Mouse (Mus musculus) cerebellum, postnatal 4 days (tissue): ENCODE results near the gene Plcb1.
A peak's percentile ranks its signal among the peaks of the same experiment; 100 is the strongest.

Source experiments
- DNase-seq, 2 experiments: peaks; one replicate each; pipeline ENCODE4 v3.0.0; 2022; ENCODE audit warnings: low spot score in 2 of 2, mixed read lengths in 1 of 2

Plcb1 gene

GRCm38 (mm10) chr2:134785970-134786855 lies at the start of gene Plcb1:
Gene Plcb1, plus strand, starts transcription at chr2:134786067.
- DNase-seq: peak; percentile 83 to 90

- DNase-seq: no peak
These were observed 30.3 kb upstream of the Plcb1 start for GRCm38 (mm10) chr2:134755537-134755936.

- no peak for DNase-seq
These were observed 29.8 kb upstream of the Plcb1 start for GRCm38 (mm10) chr2:134756086-134756485.

GRCm38 (mm10) chr2:134761029-134761428 lies 24.8 kb upstream of the Plcb1 start:
- DNase-seq: no peak

GRCm38 (mm10) chr2:134763406-134763990 lies 22.4 kb upstream of the Plcb1 start:
- no peak for DNase-seq

- no peak for DNase-seq
These were observed 21.4 kb upstream of the Plcb1 start for GRCm38 (mm10) chr2:134764506-134764905.

GRCm38 (mm10) chr2:134779826-134780225 lies 6.0 kb upstream of the Plcb1 start:
- no peak for DNase-seq

GRCm38 (mm10) chr2:134780316-134780715 lies 5.6 kb upstream of the Plcb1 start:
- no peak for DNase-seq

GRCm38 (mm10) chr2:134786856-134787250 lies 986 bp downstream of the Plcb1 start:
- DNase-seq: peak in 1 of 2 experiments; percentile 4

- DNase-seq: no peak
These were observed 1.6 kb downstream of the Plcb1 start for GRCm38 (mm10) chr2:134787336-134788095.

GRCm38 (mm10) chr2:134792926-134793325 lies 7.1 kb downstream of the Plcb1 start:
- no peak for DNase-seq

- DNase-seq: no peak
These were observed 14.4 kb downstream of the Plcb1 start for GRCm38 (mm10) chr2:134800226-134800625.

GRCm38 (mm10) chr2:134816383-134816782 lies 30.5 kb downstream of the Plcb1 start:
- peak in 1 of 2 experiments; percentile 17 for DNase-seq

GRCm38 (mm10) chr2:134817058-134817840 lies 31.4 kb downstream of the Plcb1 start:
- no peak for DNase-seq

- DNase-seq: no peak
These were observed 35.3 kb downstream of the Plcb1 start for GRCm38 (mm10) chr2:134821176-134821575.

- DNase-seq: no peak
These were observed 39.8 kb downstream of the Plcb1 start for GRCm38 (mm10) chr2:134825645-134826044.

- peak in 1 of 2 experiments; percentile 12 for DNase-seq
These were observed 40.5 kb downstream of the Plcb1 start for GRCm38 (mm10) chr2:134826111-134827005.

- DNase-seq: no peak
These were observed 42.1 kb downstream of the Plcb1 start for GRCm38 (mm10) chr2:134827778-134828487.

GRCm38 (mm10) chr2:134831861-134832260 lies 46.0 kb downstream of the Plcb1 start:
- DNase-seq: no peak

- DNase-seq: no peak
These were observed 50.2 kb downstream of the Plcb1 start for GRCm38 (mm10) chr2:134836097-134836496.
